Mouse (Mus musculus) heart, embryonic 14.5 days (tissue): Measurements from ENCODE around the gene Satb2. TPM values are rescaled to one million over a fixed set of nuclear protein-coding genes. Genes with fewer than 3 reads are reported as not detected.

ENCODE experiments used
- ATAC-seq: fragments of 200-750 bp; cut with Nextera tagmentation; 2 replicates; pipeline ENCODE4 v1.8.0; 2017; ENCODE audit warnings: low read depth, moderate TSS enrichment; ENCODE audit not compliant: insufficient number of reproducible peaks, insufficient read depth, low FRiP score
- H3K27ac ChIP-seq, 2 experiments: fragments of 200-500 bp in 1 of 2; fragments of 300-500 bp in 1 of 2; sonication (generic) in 1 of 2; replicated peaks in 1 of 2; 2 replicates each; pipeline ENCODE4 v1.5.1; 2012 to 2014; ENCODE audit warnings: low read depth in 2 of 2, low read length in 2 of 2, control low read depth in 1 of 2, mild to moderate bottlenecking in 1 of 2, mixed read lengths in 1 of 2; ENCODE audit not compliant: control insufficient read depth in 1 of 2, insufficient read depth in 1 of 2
- H3K27me3 ChIP-seq: fragments of 300-500 bp; sonication (generic); 2 replicates; pipeline ENCODE4 v1.6.1; 2014; ENCODE audit warnings: mild to moderate bottlenecking, low read length, control low read depth; ENCODE audit not compliant: control insufficient read depth, insufficient read depth
- H3K36me3 ChIP-seq: fragments of 300-500 bp; sonication (generic); 2 replicates; pipeline ENCODE4 v1.6.1; 2014; ENCODE audit warnings: mild to moderate bottlenecking, control low read depth, low read length, mixed read lengths; ENCODE audit not compliant: control insufficient read depth, insufficient read depth
- H3K4me1 ChIP-seq, 2 experiments: fragments of 200-500 bp in 1 of 2; fragments of 300-500 bp in 1 of 2; sonication (generic) in 1 of 2; 2 replicates each; pipeline ENCODE4 v1.6.1; 2012 to 2014; ENCODE audit warnings: low read length in 2 of 2, control low read depth in 1 of 2, mixed read lengths in 1 of 2; ENCODE audit not compliant: control insufficient read depth in 2 of 2, insufficient read depth in 2 of 2
- H3K4me2 ChIP-seq: fragments of 300-500 bp; sonication (generic); 2 replicates; pipeline ENCODE4 v1.6.1; 2014; ENCODE audit warnings: mild to moderate bottlenecking, low read length
- H3K4me3 ChIP-seq, 2 experiments: fragments of 200-500 bp in 1 of 2; fragments of 300-500 bp in 1 of 2; sonication (generic) in 1 of 2; 2 replicates each; pipeline ENCODE4 v1.5.1; 2012 to 2014; ENCODE audit warnings: low read length in 2 of 2, mild to moderate bottlenecking in 2 of 2, control low read depth in 1 of 2, low read depth in 1 of 2, moderate library complexity in 1 of 2; ENCODE audit not compliant: control insufficient read depth in 1 of 2, insufficient read depth in 1 of 2
- H3K9ac ChIP-seq: fragments of 300-500 bp; sonication (generic); 2 replicates; pipeline ENCODE4 v1.6.1; 2014; ENCODE audit warnings: mild to moderate bottlenecking, low read length
- H3K9me3 ChIP-seq: fragments of 300-500 bp; sonication (generic); 2 replicates; pipeline ENCODE4 v1.6.1; 2016; ENCODE audit warnings: low read length, control low read depth; ENCODE audit not compliant: control insufficient read depth
- WGBS: fragments of 180-500 bp; shearing (Covaris S2); extraction: QIAGEN DNeasy Blood & Tissue Kit; methylation state at CpG from one replicate; pipeline ENCODE4 v1.1.7; 2014; 5-methylcytosine and 5-hydroxymethylcytosine counted together
- polyA plus RNA-seq: library from polyadenylated mRNA; unstranded; fragments of >200 nt; fragmentation: Nextera tagmentation; extraction: Ambion mirVana; gene quantifications from 2 replicates; pipeline ENCODE4 v1.2.1, GENCODE M21; 2014

Satb2 gene
- polyA plus RNA-seq, 1 experiment from 2014 or later, result 0.08 TPM

- ATAC-seq, result no peak
- WGBS, result 81% methylated on average over 3 of the region's 3 CpGs
These were observed 156.4 kb downstream of the Satb2 start for GRCm38 (mm10) chr1:56822025-56822424.

GRCm38 (mm10) chr1:56813506-56813905 is 164.9 kb downstream of the Satb2 start:
- Histone ChIP-seq H3K36me3 (no peaks in the 10 kb centered on the region), H3K9me3 (no peaks in the 10 kb centered on the region), H3K9ac (no peak overlapping the region), H3K27me3 (no peaks in the 10 kb centered on the region), H3K4me2 (no peak overlapping the region), H3K4me1 (no peaks in the 10 kb centered on the region), H3K4me3 (no peak overlapping the region), H3K27ac (no peak overlapping the region)
- ATAC-seq, result no peak

More at GRCm38 (mm10) chr1:56822025-56822424, 156.4 kb downstream of the Satb2 start:
- no peaks in the 10 kb centered on the region for H3K4me1 ChIP-seq
- no peak overlapping the region for H3K27ac ChIP-seq
- H3K4me2 ChIP-seq, result no peak overlapping the region
- H3K27me3 ChIP-seq, result no peaks in the 10 kb centered on the region
- no peaks in the 10 kb centered on the region for H3K9me3 ChIP-seq
- H3K4me3 ChIP-seq, result no peak overlapping the region
- H3K9ac ChIP-seq, result no peak overlapping the region
- H3K36me3 ChIP-seq, result no peaks in the 10 kb centered on the region

GRCm38 (mm10) chr1:56812961-56813360 is 165.5 kb downstream of the Satb2 start:
- H3K27ac ChIP-seq, result no peak overlapping the region
- no peak overlapping the region for H3K9ac ChIP-seq

GRCm38 (mm10) chr1:56811486-56811885 is 167.0 kb downstream of the Satb2 start:
- no peak overlapping the region for H3K4me2 ChIP-seq
- WGBS, result 92% methylated on average over 3 of the region's 3 CpGs
- H3K27me3 ChIP-seq, result no peaks in the 10 kb centered on the region
- no peak overlapping the region for H3K9ac ChIP-seq
- no peak overlapping the region for H3K27ac ChIP-seq
- no peak overlapping the region for H3K4me3 ChIP-seq
- H3K36me3 ChIP-seq, result no peaks in the 10 kb centered on the region
- H3K4me1 ChIP-seq, result no peaks in the 10 kb centered on the region
- H3K9me3 ChIP-seq, result no peaks in the 10 kb centered on the region
- ATAC-seq, result no peak

More at GRCm38 (mm10) chr1:56812961-56813360, 165.5 kb downstream of the Satb2 start:
- Histone ChIP-seq H3K4me1 (no peaks in the 10 kb centered on the region), H3K4me3 (no peak overlapping the region), H3K9me3 (no peaks in the 10 kb centered on the region), H3K4me2 (no peak overlapping the region), H3K27me3 (no peaks in the 10 kb centered on the region), H3K36me3 (no peaks in the 10 kb centered on the region)
- WGBS, result 90% methylated on average over 4 of the region's 4 CpGs
- ATAC-seq, result no peak

GRCm38 (mm10) chr1:56806006-56806405 is 172.4 kb downstream of the Satb2 start:
- no peak for ATAC-seq
- Histone ChIP-seq H3K27me3 (no peaks in the 10 kb centered on the region), H3K9me3 (no peaks in the 10 kb centered on the region), H3K9ac (no peak overlapping the region), H3K4me3 (no peak overlapping the region), H3K36me3 (no peaks in the 10 kb centered on the region), H3K4me1 (no peaks in the 10 kb centered on the region), H3K4me2 (no peak overlapping the region), H3K27ac (no peak overlapping the region)
- WGBS, result 80% methylated on average over 5 of the region's 5 CpGs

GRCm38 (mm10) chr1:56800611-56801010 is 177.8 kb downstream of the Satb2 start:
- no peak overlapping the region for H3K4me3 ChIP-seq
- WGBS, result 89% methylated on average over 7 of the region's 7 CpGs

GRCm38 (mm10) chr1:56795016-56795608 is 183.3 kb downstream of the Satb2 start:
- 67% methylated on average over 19 of the region's 19 CpGs for WGBS
- H3K36me3 ChIP-seq, result no peaks in the 10 kb centered on the region

More at GRCm38 (mm10) chr1:56800611-56801010, 177.8 kb downstream of the Satb2 start:
- Histone ChIP-seq H3K9ac (no peak overlapping the region), H3K4me1 (no peaks in the 10 kb centered on the region), H3K27me3 (no peaks in the 10 kb centered on the region), H3K9me3 (no peaks in the 10 kb centered on the region), H3K36me3 (no peaks in the 10 kb centered on the region), H3K27ac (no peak overlapping the region), H3K4me2 (no peak overlapping the region)
- no peak for ATAC-seq

GRCm38 (mm10) chr1:56789641-56790040 is 188.8 kb downstream of the Satb2 start:
- Histone ChIP-seq H3K9me3 (no peaks in the 10 kb centered on the region), H3K4me1 (no peaks in the 10 kb centered on the region), H3K27ac (no peak overlapping the region), H3K9ac (no peak overlapping the region), H3K4me2 (no peak overlapping the region), H3K36me3 (no peaks in the 10 kb centered on the region), H3K27me3 (no peaks in the 10 kb centered on the region), H3K4me3 (no peak overlapping the region)
- no peak for ATAC-seq
- WGBS, result 76% methylated on average over 2 of the region's 2 CpGs

More at GRCm38 (mm10) chr1:56795016-56795608, 183.3 kb downstream of the Satb2 start:
- H3K9me3 ChIP-seq, result no peaks in the 10 kb centered on the region
- no peaks in the 10 kb centered on the region for H3K4me1 ChIP-seq
- no peak overlapping the region for H3K4me3 ChIP-seq
- H3K4me2 ChIP-seq, result peak overlapping the region; percentile 35; the same call in 1 of the 2 replicates
- no peak overlapping the region for H3K27ac ChIP-seq
- no peak overlapping the region for H3K9ac ChIP-seq
- no peaks in the 10 kb centered on the region for H3K27me3 ChIP-seq
- no peak for ATAC-seq
